Mouse (Mus musculus) urinary bladder, adult 18-20 months (tissue): ENCODE results near the gene Slc16a10.

ENCODE experiments used
- DNase-seq, 2 experiments: peaks; one replicate each; pipeline ENCODE4 v3.0.0; 2022; ENCODE audit warnings: low spot score in 2 of 2, mixed read lengths in 2 of 2

The Slc16a10 gene

GRCm38 (mm10) chr10:40068595-40068994 is 73.5 kb downstream of the Slc16a10 start:
- DNase-seq: no peak

DNA sequence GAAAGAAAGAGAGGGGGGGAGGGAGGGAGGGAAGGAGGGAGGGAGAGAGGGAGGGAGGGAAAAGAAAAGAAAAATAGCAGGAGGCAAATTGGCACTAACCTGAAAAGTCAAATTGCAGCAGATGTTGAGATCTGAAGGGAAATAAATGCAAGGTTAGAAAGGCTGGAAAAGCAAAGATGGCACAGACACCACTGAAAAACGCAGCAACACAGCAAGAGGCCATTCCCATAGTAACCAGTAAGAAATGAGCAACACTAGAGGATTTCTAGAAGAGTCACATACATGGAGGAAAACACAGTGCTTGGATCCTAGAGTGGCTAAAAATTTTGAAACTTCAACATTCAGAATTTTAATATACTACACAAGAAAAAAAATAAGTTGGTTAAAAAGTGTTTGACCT is 74.5 kb downstream of the Slc16a10 start:
- DNase-seq: no peak

DNA sequence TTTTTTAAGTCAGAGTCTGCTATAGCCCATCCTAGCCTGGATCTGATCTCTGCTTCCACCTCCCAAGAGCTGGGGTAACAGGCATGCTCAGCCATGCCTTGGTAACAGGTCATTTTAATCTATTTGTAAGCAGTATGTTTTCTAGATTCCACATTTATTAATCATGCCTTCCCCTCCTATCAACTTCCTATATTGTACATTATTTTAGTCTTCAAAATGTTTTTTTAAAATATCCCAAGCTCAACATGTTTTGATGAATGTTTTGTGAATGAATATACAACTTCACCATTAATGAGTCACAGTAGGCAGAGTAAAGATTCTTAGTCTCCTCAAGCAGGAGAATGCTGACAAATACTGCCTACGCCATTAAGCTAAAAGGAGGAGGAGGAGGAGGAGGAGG is 75.0 kb downstream of the Slc16a10 start:
- DNase-seq: no peak

- no peak for DNase-seq
Measured at GRCm38 (mm10) chr10:40065357-40065756, 76.7 kb downstream of the Slc16a10 start.

GRCm38 (mm10) chr10:40063291-40063890 is 78.7 kb downstream of the Slc16a10 start:
- DNase-seq: no peak

DNA sequence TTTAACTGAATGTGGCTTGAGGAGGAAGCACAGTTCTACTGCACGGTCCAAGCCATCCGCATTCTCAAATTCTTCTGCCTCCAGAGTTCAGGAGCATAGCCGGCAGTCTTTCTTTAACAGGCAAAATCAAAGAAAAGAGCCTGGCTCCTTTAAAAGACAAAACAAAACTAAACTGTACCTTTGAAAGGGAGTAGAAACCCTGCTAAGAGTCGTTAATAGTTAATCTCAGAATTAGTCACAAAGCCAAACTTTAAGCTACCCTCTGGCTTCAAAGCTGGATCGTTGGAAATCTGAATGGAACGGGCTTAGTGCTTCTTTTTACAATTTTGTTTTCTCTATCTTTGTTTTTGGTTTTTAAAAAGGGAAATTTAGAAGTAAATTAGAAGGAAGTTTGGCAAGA is 79.2 kb downstream of the Slc16a10 start:
- DNase-seq: no peak

GRCm38 (mm10) chr10:40061926-40062325 is 80.1 kb downstream of the Slc16a10 start:
- DNase-seq: no peak

- DNase-seq: no peak
Measured at GRCm38 (mm10) chr10:40058786-40059120, 83.3 kb downstream of the Slc16a10 start.

DNA sequence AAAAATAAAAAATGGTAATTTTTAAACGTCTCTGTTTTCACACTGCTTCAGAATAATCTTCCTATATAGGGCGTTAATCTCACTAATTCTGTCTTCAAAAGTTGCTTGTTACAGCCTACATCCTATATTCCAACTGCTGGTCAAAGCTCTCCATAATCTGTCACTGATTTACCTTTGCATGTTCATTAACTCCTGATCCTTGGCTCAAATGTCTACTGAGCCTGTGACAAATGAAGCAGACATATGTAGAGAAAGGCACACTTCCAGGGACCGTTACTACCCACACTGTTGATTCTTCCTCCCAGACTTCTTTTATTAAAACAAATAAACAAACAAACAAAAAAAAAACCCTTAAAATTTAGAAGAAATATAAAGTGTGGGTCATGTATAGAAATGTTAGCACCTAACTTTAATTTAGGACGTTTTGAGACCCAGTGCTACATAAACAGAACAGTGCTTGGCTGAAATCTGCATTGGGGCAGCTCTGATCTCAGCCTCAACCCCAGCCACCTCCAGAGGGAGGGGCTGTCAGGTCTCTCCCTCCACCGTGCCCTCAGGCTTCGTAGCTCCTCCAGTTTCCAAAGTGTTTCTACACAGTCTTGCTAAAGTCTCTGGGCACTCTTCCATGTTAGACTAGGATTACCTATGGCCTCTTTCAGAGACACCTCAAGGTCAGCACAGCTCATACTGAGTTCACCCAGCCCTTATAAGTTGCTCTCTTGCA is 83.8 kb downstream of the Slc16a10 start:
- no peak for DNase-seq

- DNase-seq: no peak
Measured at GRCm38 (mm10) chr10:40057615-40058014, 84.4 kb downstream of the Slc16a10 start.

- no peak for DNase-seq
Measured at GRCm38 (mm10) chr10:40054455-40054854, 87.6 kb downstream of the Slc16a10 start.

GRCm38 (mm10) chr10:40053896-40054295 is 88.2 kb downstream of the Slc16a10 start:
- DNase-seq: no peak

DNA sequence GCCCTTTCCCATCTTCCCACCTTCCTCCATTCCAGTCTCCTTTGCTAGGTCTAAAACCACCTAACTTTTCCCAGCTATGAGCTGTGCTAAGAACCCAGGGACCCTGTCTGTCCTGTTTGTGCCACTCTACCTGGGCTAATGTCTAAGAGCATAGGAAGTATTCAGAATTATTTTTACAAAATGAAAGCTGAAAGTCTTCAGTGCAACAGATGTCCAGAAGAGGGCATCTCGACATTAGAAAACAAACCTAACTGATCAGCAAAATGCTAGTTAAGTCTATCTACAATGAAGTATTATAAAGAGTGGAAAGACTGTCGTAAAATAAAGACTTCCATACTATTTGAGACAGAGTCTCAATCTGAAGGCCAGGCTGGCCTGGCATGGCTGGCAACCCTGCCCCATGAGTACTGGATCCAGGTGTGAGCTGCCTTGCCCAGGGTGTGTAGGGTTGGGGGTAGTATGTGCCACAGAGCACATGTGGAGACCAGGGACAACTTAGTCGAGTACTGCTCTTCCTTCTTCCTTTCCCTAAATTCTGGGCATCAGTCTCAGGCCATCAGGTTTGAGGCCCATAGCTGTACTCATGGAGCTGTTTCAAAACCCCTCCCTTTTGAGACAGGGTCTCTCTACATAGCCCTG is 88.7 kb downstream of the Slc16a10 start:
- DNase-seq: peak in 1 of 2 experiments; percentile 23

DNA sequence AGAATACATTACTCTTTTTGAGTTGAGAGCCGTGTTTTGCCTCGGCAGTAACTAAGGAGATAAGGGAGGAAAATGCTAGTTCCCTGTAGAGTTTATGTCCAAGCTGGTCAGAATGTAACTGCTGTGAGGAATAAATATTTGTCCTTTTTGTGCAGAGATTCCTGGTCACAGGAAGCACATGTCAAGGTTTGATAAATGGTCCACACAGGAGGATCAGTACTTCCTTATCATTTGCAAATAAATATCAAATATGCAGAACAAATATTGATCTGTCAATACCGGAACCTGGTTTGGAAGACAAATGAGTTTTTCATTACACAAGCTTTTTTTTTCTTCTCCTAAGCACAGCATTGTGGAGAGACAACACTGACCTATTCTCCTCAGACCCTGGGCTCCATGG is 90.1 kb downstream of the Slc16a10 start:
- DNase-seq: no peak

DNA sequence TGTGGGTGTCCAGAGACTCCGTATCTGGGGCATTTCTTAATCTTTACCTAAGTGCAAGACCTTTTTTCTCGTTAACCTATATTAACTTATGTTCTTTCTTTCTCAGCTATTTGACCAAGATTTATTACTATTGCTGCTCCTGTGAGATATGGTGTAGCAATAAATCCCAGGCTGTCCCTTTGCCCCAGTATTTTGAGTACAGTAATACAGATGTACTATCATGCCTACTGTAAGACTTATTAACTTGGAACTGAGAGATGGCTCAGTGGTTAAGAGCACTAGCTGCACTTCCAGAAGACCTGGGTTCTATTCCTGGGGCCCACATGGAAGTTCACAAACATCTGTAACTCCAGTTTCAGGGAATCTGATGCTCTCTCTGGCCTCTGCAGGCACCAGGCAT is 91.3 kb downstream of the Slc16a10 start:
- DNase-seq: no peak

DNA sequence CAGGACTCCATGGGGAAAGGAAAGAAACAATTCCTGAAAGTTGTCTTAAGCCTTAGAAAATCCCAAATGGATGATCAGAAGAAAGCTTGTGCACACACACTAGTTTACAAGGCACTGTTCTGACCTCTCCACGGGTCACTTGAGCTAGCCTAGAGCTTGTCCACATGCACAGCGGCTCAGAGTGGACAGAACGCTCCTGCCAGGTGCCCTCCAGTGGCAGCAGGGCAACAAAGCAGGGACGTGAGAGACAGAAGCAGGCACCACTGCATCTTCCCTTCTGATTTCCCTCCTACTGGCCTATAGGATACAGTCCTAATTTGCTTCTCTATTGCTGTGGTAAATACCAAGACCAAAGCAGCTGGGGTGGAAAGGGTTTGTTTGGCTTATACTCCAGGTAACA is 100.7 kb downstream of the Slc16a10 start:
- DNase-seq: no peak

- no peak for DNase-seq
Measured at GRCm38 (mm10) chr10:40036686-40037560, 105.1 kb downstream of the Slc16a10 start.

GRCm38 (mm10) chr10:40034956-40035355 is 107.1 kb downstream of the Slc16a10 start:
- no peak for DNase-seq

DNA sequence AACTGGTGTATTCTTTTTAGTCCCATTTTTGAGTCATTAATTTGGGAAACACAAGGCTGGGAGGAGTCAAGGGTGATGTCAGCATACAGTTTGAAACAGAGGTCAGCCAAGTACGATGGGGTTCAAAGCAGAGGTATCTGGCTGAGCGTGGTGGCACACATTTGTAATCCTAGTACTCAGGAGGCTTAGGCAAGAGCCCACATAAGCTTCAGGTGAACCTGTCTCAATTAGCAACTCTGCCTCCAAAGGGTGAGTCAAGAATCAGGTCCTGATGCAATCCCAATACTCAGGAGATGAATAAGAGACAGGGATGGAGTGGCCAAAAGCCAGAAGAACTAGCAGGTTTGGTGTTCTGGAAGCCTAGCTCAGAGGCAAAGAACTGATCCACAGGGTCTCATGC is 109.2 kb downstream of the Slc16a10 start:
- no peak for DNase-seq

DNA sequence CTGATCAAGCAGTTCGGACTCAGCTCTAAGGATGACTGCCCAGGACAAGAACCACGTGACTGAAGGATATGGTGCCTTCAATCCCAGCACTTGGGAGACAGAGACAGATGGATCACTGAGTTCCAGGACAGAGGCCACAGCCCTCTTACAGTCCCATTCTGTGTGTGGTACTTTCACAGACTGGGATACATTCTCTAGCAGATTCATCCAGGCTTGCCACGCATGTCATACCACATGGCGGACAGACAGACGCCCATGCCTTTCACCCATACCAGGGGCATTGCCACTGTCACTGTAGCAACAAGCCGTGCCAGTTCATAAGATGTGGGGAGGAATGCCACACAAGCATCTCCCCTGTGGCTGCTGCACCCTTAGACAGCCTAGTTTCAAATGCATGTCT is 111.3 kb downstream of the Slc16a10 start:
- no peak for DNase-seq

DNA sequence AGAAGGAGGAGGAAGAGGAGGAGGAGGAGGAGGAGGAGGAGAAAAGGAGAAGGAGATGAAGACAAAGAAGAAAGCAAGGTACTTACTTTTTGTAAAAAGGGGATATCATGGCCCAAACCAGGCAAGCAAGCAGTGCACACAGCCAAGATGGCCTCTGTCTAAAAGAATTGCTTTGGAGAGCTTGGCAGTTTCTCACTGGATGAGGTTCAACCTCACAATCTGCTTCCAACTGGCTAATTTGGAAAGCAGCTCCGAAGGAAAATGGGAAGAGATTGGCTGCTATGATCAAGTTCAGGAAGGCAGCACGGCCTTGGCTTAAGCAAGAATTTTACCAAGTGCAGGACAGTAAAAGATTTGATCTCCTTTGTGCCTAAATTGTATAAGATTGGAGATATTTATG is 112.4 kb downstream of the Slc16a10 start:
- DNase-seq: no peak

- no peak for DNase-seq
Measured at GRCm38 (mm10) chr10:40028091-40028490, 114.0 kb downstream of the Slc16a10 start.
